Mouse (Mus musculus) cerebellum, adult 2 months (tissue): ENCODE measurements around the gene Cma1. TPM values are rescaled to one million over a fixed set of nuclear protein-coding genes. Genes with fewer than 3 reads are reported as not detected.

Experiments
- DNase-seq, 2 experiments: peaks; one replicate each; pipeline ENCODE4 v3.0.0; 2021
- H3K27ac ChIP-seq: fragments of 200-500 bp; 2 replicates; pipeline ENCODE4 v1.5.1; 2012; ENCODE audit warnings: low read length, control low read depth, inconsistent platforms; ENCODE audit not compliant: insufficient read depth
- H3K27me3 ChIP-seq: fragments of 200-500 bp; 2 replicates; pipeline ENCODE4 v1.6.1; 2012; ENCODE audit warnings: inconsistent platforms, mild to moderate bottlenecking, low read length, moderate library complexity; ENCODE audit not compliant: control insufficient read depth, insufficient read depth
- H3K4me1 ChIP-seq: fragments of 200-500 bp; 2 replicates; pipeline ENCODE4 v1.6.1; 2011; ENCODE audit warnings: low read length; ENCODE audit not compliant: control insufficient read depth, insufficient read depth
- H3K4me3 ChIP-seq: fragments of 200-500 bp; replicated peaks from 2 replicates; pipeline ENCODE3; 2011; ENCODE audit warnings: mild to moderate bottlenecking, low read depth, low read length, control low read depth; ENCODE audit not compliant: insufficient read depth
- CTCF ChIP-seq: fragments of 200-500 bp; IDR thresholded peaks from 2 replicates; pipeline ENCODE4 v1.5.1; 2011; ENCODE audit warnings: low read depth, mild to moderate bottlenecking, control low read depth, low read length, moderate library complexity, borderline replicate concordance; ENCODE audit not compliant: insufficient read depth
- POLR2A ChIP-seq: fragments of 200-500 bp; IDR thresholded peaks from 2 replicates; pipeline ENCODE4 v1.6.1; 2011; ENCODE audit warnings: low read length, control low read depth, borderline replicate concordance; ENCODE audit not compliant: insufficient read depth
- WGBS: fragments of 180-500 bp; shearing (Covaris S2); methylation state at CpG from one replicate; pipeline ENCODE4 v1.1.7; 2018; 5-methylcytosine and 5-hydroxymethylcytosine counted together
- polyA plus RNA-seq: library from polyadenylated mRNA; depleted of rRNA; stranded (reverse); fragments of >200 nt; gene quantifications from 2 replicates; pipeline ENCODE4 v1.2.3, GENCODE M21; 2012; rRNA removed

Gene Cma1
- polyA plus RNA-seq, 1 experiment, result not detected

DNA sequence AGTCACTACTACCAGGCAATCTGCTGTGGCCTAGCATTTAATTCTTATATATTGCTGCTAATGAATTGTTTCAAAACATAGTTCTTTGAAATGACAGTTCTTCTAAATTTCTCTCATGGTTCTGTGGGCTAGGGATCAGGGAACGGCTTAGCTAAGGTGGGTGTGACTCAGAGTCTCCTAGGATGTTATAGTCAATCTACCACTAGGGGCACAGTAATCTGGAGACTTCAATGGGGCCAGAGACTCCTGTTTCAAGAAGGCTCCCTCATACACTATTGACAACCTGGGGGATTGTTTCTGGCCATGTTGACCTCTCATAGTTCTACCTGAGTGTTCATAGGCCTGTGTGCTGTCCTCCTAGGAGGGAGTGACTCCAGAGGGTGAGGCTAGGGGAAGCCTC lies 39.0 kb downstream of the Cma1 start:
- H3K27ac ChIP-seq, result no peak overlapping the region
- DNase-seq, result no peak
- H3K4me1 ChIP-seq, result no peaks in the 10 kb centered on the region
- no peak overlapping the region for H3K4me3 ChIP-seq
- 13% methylated on average over 1 of the region's 1 CpGs for WGBS
- H3K27me3 ChIP-seq, result no peaks in the 10 kb centered on the region
- TF ChIP-seq POLR2A (no peak), CTCF (peak; percentile 18; the same call in 1 of the 2 replicates)

DNA sequence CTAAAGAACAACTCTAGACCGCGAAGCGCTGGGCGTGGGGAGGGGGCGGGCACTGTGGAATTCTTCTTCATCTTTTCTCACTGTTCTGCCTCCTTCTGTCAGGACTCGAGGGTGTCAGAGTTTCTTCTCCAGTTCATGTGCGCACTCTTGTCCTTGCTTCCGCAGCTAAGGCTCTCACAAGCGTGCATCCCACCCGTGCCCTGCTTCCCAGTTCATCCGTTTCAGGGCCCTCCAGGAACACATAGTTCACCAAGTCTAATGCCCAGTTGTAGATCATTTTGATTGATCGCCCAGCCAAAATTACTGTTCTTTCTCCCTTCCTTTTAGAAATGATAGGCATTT lies 44.1 kb downstream of the Cma1 start:
- Histone ChIP-seq H3K27me3 (no peaks in the 10 kb centered on the region), H3K4me1 (peaks cover 3% of the 10 kb centered on the region; the same call in 1 of the 2 replicates), H3K4me3 (peak overlapping the region; percentile 86), H3K27ac (peak overlapping the region; percentile 86)
- 6% methylated on average over 12 of the region's 12 CpGs for WGBS
- no peak for DNase-seq
- no peak for TF ChIP-seq CTCF
- no peak for TF ChIP-seq POLR2A

DNA sequence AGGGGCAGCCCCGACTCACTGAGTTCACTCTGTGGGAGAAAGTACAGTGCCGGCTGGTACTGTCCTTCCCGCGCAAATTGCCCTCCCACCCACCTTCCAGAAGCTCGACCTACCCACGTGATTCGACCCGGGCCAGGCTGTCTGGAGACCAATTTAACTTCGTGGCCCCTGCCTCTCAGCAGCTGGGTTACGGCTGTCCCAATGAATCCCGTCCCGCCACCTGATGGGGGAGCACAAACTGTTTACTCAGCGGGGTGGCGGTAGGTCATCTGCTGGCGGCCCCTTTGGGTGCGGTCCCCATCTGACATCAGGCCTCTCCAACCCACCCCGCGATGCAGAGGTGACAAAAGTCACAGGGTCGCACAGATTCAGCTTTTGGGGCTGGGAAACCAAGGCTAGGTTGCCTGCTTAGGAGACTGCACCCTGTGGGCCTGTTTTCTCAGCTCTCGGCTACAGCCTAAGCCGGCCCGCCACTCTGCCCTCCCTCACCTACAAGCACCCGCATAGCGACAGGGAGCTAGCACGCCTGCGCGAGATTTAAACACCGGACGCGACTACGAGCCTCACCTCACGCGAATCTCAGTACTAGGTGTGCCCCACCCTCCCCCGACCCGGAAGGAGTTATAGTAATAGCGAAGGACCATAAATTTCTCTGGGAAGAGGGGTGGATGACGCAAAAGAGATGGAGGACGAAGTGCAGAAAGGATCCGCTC lies 44.6 kb downstream of the Cma1 start, which contains the start of gene Sdr39u1:
Sdr39u1 (minus strand) TSS at position 593 of the 713 bp plus-strand sequence.
- TF ChIP-seq CTCF (no peak), POLR2A (peak; percentile 94)
- H3K4me3 ChIP-seq, result peak within 1 kb of the TSS; percentile 86
- H3K4me1 ChIP-seq, result peaks cover 3% of the 10 kb centered on the region; the same call in 1 of the 2 replicates
- peak; percentile 91 to 94 for DNase-seq
- WGBS, result 1% methylated on average over 39 of the region's 39 CpGs
- H3K27ac ChIP-seq, result peak within 1 kb of the TSS; percentile 86
- no peaks in the 10 kb centered on the region for H3K27me3 ChIP-seq

DNA sequence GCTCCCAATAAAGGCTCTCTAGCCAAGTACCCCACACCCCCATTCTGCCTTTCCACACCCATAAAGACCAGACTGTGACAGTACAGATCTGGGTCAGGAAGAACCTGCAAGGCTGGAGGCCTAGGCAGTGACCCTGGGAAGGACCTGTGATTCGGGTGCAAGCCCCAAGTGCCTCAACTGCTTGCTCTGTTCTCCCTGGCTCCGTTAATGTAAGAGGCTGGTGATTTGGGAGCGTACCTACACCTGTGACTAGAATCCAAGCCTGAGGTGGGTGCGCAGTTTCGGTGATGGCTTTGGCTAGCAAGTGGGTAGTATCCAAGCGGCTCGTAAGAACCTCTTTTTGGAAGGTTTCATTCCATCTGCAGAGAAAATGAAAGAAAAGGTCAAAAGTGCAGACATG lies 45.5 kb downstream of the Cma1 start:
- 82% methylated on average over 7 of the region's 7 CpGs for WGBS
- Histone ChIP-seq H3K27ac (peak overlapping the region; percentile 86), H3K4me3 (peak overlapping the region; percentile 86), H3K27me3 (no peaks in the 10 kb centered on the region), H3K4me1 (peaks cover 3% of the 10 kb centered on the region; the same call in 1 of the 2 replicates)
- peak in 1 of 2 experiments; percentile 42 for DNase-seq
- no peak for TF ChIP-seq CTCF
- peak; percentile 32; the same call in 1 of the 2 replicates for TF ChIP-seq POLR2A

DNA sequence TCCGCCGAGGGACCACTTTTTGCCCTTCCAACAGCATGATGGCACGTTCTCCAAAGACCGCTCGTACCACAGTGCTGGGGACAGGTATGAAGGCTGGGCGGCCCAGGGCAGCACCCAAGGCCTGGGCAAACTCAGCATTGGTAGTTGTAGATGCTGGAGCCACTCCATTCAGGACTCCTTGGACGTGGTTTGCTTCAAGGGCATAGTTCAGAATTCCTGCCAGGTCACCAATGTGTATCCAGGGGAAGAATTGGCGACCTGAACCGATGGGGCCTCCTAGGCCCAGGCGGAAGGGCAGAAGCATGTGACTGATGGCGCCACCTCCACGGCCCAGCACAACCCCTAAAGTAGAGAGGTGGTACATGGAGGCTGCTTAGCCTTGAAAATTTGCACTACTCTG lies 46.8 kb downstream of the Cma1 start:
- H3K27me3 ChIP-seq, result no peaks in the 10 kb centered on the region
- no peak overlapping the region for H3K4me3 ChIP-seq
- 83% methylated on average over 12 of the region's 12 CpGs for WGBS
- DNase-seq, result peak in 1 of 2 experiments; percentile 24
- TF ChIP-seq POLR2A, result 0 out of 2 replicates have a peak, but pooled peaks have one; percentile 8
- no peak for TF ChIP-seq CTCF
- peaks cover 6% of the 10 kb centered on the region; the same call in 1 of the 2 replicates for H3K4me1 ChIP-seq
- H3K27ac ChIP-seq, result no peak overlapping the region

Other genes starting within 250 kb of the Cma1 start
- 0.07 and 0.08 TPM in 2 replicates for gene Tgm1, start 230.7 kb downstream of the Cma1 start, polyA plus RNA-seq
- 64.1 and 66.8 TPM in 2 replicates for gene Rabggta, start 222.4 kb downstream of the Cma1 start, polyA plus RNA-seq
- 113 and 122 TPM in 2 replicates for gene Dhrs1, start 199.0 kb downstream of the Cma1 start, polyA plus RNA-seq
- 10.7 and 10.8 TPM in 2 replicates for gene Nop9, start 199.0 kb downstream of the Cma1 start, polyA plus RNA-seq
- 10.5 and 15.2 TPM in 2 replicates for gene Cideb, start 186.2 kb downstream of the Cma1 start, polyA plus RNA-seq
- 0.07 and 0.08 TPM in 2 replicates for gene Ltb4r2, start 183.2 kb downstream of the Cma1 start, polyA plus RNA-seq
- 0.33 and 0.36 TPM in 2 replicates for gene Ltb4r1, start 178.7 kb downstream of the Cma1 start, polyA plus RNA-seq
- gene Adcy4, start 160.6 kb downstream of the Cma1 start, polyA plus RNA-seq, result 4.0 and 4.1 TPM in 2 replicates
- gene Ripk3, start 155.8 kb downstream of the Cma1 start, polyA plus RNA-seq, result 0.39 and 0.60 TPM in 2 replicates
- gene Nfatc4, start 121.5 kb downstream of the Cma1 start, polyA plus RNA-seq, result 1.5 and 1.7 TPM in 2 replicates
- gene Nynrin, start 90.7 kb downstream of the Cma1 start, polyA plus RNA-seq, result 4.5 and 4.8 TPM in 2 replicates
- 534 and 635 TPM in 2 replicates for gene Cbln3, start 60.3 kb downstream of the Cma1 start, polyA plus RNA-seq
- gene Khnyn, start 59.7 kb downstream of the Cma1 start, polyA plus RNA-seq, result 47.4 and 52.8 TPM in 2 replicates
- gene Sdr39u1, start 44.4 kb downstream of the Cma1 start, polyA plus RNA-seq, result 214 and 218 TPM in 2 replicates
- not detected in 2 replicates for gene Cma2, start 6.3 kb upstream of the Cma1 start, polyA plus RNA-seq
- gene Mcpt1, start 73.3 kb upstream of the Cma1 start, polyA plus RNA-seq, result not detected in 2 replicates
- not detected in 2 replicates for gene Mcpt9, start 85.8 kb upstream of the Cma1 start, polyA plus RNA-seq
- gene Mcpt2, start 97.4 kb upstream of the Cma1 start, polyA plus RNA-seq, result not detected in 2 replicates
- gene Mcpt4, start 117.6 kb upstream of the Cma1 start, polyA plus RNA-seq, result 0.13 TPM in 1 of 2 replicates, not detected in the other
- gene Mcpt8, start 140.6 kb upstream of the Cma1 start, polyA plus RNA-seq, result not detected in 2 replicates
- not detected in 2 replicates for gene Ctsg, start 157.9 kb upstream of the Cma1 start, polyA plus RNA-seq
- not detected in 2 replicates for gene Gzme, start 175.9 kb upstream of the Cma1 start, polyA plus RNA-seq
- not detected in 2 replicates for gene Gzmd, start 187.9 kb upstream of the Cma1 start, polyA plus RNA-seq
- gene Gzmg, start 214.9 kb upstream of the Cma1 start, polyA plus RNA-seq, result not detected in 2 replicates
- gene Gzmn, start 229.9 kb upstream of the Cma1 start, polyA plus RNA-seq, result not detected in 2 replicates